Mouse (Mus musculus) induced T-regulatory cell, adult 2 months (primary cell): ENCODE data around the gene Gfer.

Source experiments
- DNase-seq: peaks from one replicate; pipeline ENCODE4 v3.0.0-alpha.2; 2012; ENCODE audit warnings: low read depth

Gene Gfer

GRCm38 (mm10) chr17:24647493-24647892, 48.5 kb downstream of the Gfer start:
- DNase-seq = no peak

- DNase-seq = no peak
Measured at GRCm38 (mm10) chr17:24646381-24646780, 49.6 kb downstream of the Gfer start.

GRCm38 (mm10) chr17:24645916-24646315, 50.0 kb downstream of the Gfer start:
- DNase-seq = no peak

- DNase-seq = no peak
Measured at GRCm38 (mm10) chr17:24644875-24645721, 50.9 kb downstream of the Gfer start.

GRCm38 (mm10) chr17:24644030-24644715, 51.8 kb downstream of the Gfer start:
- no peak for DNase-seq
